Mouse (Mus musculus): Measurements from ENCODE around the gene Ccdc146. TPM values are rescaled to one million over a fixed set of nuclear protein-coding genes. Genes with fewer than 3 reads are reported as not detected.
A peak's percentile ranks its signal among the peaks of the same experiment; 100 is the strongest.
"Not testable (repeated sequence)": the region's sequence is repeated elsewhere in the genome, so short reads cannot be mapped to it uniquely, and the experiment has no call there.

Gene Ccdc146
- total RNA-seq, 1 experiment from 2014 or later: 0.26 TPM

- no peak for DNase-seq
Observed at GRCm38 (mm10) chr5:21329672-21330665, 94.5 kb downstream of the Ccdc146 start.

- DNase-seq: no peak
Observed at GRCm38 (mm10) chr5:21328560-21328959, 95.9 kb downstream of the Ccdc146 start.

- DNase-seq: peak; percentile 80
Observed at GRCm38 (mm10) chr5:21326494-21326893, 98.0 kb downstream of the Ccdc146 start.

GRCm38 (mm10) chr5:21320138-21320537 lies 104.3 kb downstream of the Ccdc146 start:
- DNase-seq: no peak

GRCm38 (mm10) chr5:21314696-21315095 lies 109.8 kb downstream of the Ccdc146 start:
- no peak for DNase-seq

- DNase-seq: no peak
Observed at GRCm38 (mm10) chr5:21307165-21307564, 117.3 kb downstream of the Ccdc146 start.

GRCm38 (mm10) chr5:21301011-21301410 lies 123.5 kb downstream of the Ccdc146 start:
- peak; percentile 35 for DNase-seq

GRCm38 (mm10) chr5:21300058-21300457 lies 124.4 kb downstream of the Ccdc146 start:
- DNase-seq: no peak

GRCm38 (mm10) chr5:21299076-21299755 lies 125.3 kb downstream of the Ccdc146 start:
- no peak for DNase-seq

- DNase-seq: no peak
Observed at GRCm38 (mm10) chr5:21295683-21296082, 128.8 kb downstream of the Ccdc146 start.

GRCm38 (mm10) chr5:21290594-21290993 lies 133.9 kb downstream of the Ccdc146 start:
- DNase-seq: no peak

- no peak for DNase-seq
Observed at GRCm38 (mm10) chr5:21288658-21289435, 135.6 kb downstream of the Ccdc146 start.

GRCm38 (mm10) chr5:21283356-21284062 lies 141.0 kb downstream of the Ccdc146 start:
- peak; percentile 37 for DNase-seq

GRCm38 (mm10) chr5:21277685-21278084 lies 146.8 kb downstream of the Ccdc146 start:
- not testable (repeated sequence) for DNase-seq

GRCm38 (mm10) chr5:21271386-21272354 lies 152.8 kb downstream of the Ccdc146 start:
- DNase-seq: no peak

- no peak for DNase-seq
Observed at GRCm38 (mm10) chr5:21270756-21271155, 153.7 kb downstream of the Ccdc146 start.

GRCm38 (mm10) chr5:21269446-21269845 lies 155.0 kb downstream of the Ccdc146 start:
- DNase-seq: no peak

- no peak for DNase-seq
Observed at GRCm38 (mm10) chr5:21267090-21267489, 157.4 kb downstream of the Ccdc146 start.

- peak; percentile 91 for DNase-seq
Observed at GRCm38 (mm10) chr5:21265049-21265448, 159.4 kb downstream of the Ccdc146 start.

- no peak for DNase-seq
Observed at GRCm38 (mm10) chr5:21264352-21265021, 160.0 kb downstream of the Ccdc146 start.
